Mouse (Mus musculus) left cerebral cortex, postnatal 36 days (tissue): ENCODE data around the gene Baz2b. TPM values are rescaled to one million over a fixed set of nuclear protein-coding genes. Genes with fewer than 3 reads are reported as not detected.
"Not testable (repeated sequence)": the region's sequence is repeated elsewhere in the genome, so short reads cannot be mapped to it uniquely, and the experiment has no call there.

ENCODE experiments used
- DNase-seq, 2 experiments: peaks; one replicate each; pipeline ENCODE4 v3.0.0; 2021 to 2022; ENCODE audit warnings: low spot score in 2 of 2, mixed read lengths in 1 of 2
- intact Hi-C: fragments of 180-260 bp; cut with DNase I; formaldehyde crosslinking; loops from one replicate; pipeline ENCODE4 v1.15.1; 2025
- total RNA-seq, 2 experiments: library from RNA; stranded (reverse); gene quantifications; 2 replicates each; pipeline ENCODE4 v1.2.3; 2021

Baz2b gene
- total RNA-seq, 2 experiments from 2014 or later, result 49.3 to 64.1 TPM

- DNase-seq, intact Hi-C loops: not testable (repeated sequence)
Observed at GRCm38 (mm10) chr2:59851885-59852284, 357.8 kb downstream of the Baz2b start.

Other genes starting within 250 kb of the Baz2b start
- gene March7, start within 50 bp of the Baz2b start, total RNA-seq, result 10 to 100 TPM; 53.9 to 59.4 TPM
- 10 to 100 TPM; 16.6 to 19.6 TPM for gene Cd302, start 74.6 kb upstream of the Baz2b start, total RNA-seq
- gene Ly75, start 173.5 kb upstream of the Baz2b start, total RNA-seq, result 1 to 10 TPM; 1.2 to 1.6 TPM